Mouse (Mus musculus): ENCODE measurements around the gene CN725425. TPM values are rescaled to one million over a fixed set of nuclear protein-coding genes. Genes with fewer than 3 reads are reported as not detected.

CN725425 gene
- total RNA-seq, 2 experiments from 2014 or later = not detected

Other genes with a start within 250 kb of the CN725425 start
- 10 to 100 TPM; 16.6 to 18.1 TPM for gene Kif21a, start 149.5 kb upstream of the CN725425 start, total RNA-seq (2021)
- gene Abcd2, start 7.7 kb upstream of the CN725425 start, total RNA-seq (2021) = 10 to 100 TPM; 11.5 to 55.6 TPM